Mouse (Mus musculus) spleen, adult 2 months (tissue): Measurements from ENCODE around the gene Rassf4.

ENCODE experiments used
- CTCF ChIP-seq: fragments of 200-500 bp; IDR thresholded peaks from 2 replicates; pipeline ENCODE4 v1.5.1; 2011; ENCODE audit warnings: mild to moderate bottlenecking, inconsistent platforms; ENCODE audit not compliant: insufficient read depth, insufficient read length, insufficient replicate concordance; ENCODE audit errors: extremely low read depth
- POLR2A ChIP-seq: fragments of 200-500 bp; IDR thresholded peaks from 2 replicates; pipeline ENCODE4 v1.6.1; 2011; ENCODE audit warnings: low read depth, low read length, inconsistent platforms

DNA sequence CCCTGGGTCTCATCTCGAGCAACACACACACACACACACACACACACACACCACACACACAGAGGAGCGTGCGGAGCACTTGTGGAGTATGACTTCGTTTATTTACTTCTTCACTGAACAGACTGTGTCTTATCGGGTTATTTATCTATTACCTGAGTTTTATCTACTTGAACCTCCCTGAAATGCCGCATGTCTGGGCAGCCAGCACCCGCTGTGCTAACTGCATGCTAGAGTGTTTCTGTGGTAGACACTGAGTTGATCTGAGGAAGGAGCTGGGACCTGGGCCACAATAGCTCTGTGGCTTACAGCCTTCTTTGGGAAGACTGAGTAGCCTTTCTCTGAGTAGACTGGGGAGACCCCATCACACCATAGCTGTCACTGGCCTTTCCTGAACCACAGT is 44.1 kb upstream of the Rassf4 start:
- TF ChIP-seq CTCF (no peak), POLR2A (no peak)
